Mouse (Mus musculus) G1E (cell line): ENCODE results near the gene Ttll8.

Experiments
- CTCF ChIP-seq: IDR thresholded peaks from 2 replicates; pipeline ENCODE4 v1.5.1; 2012; ENCODE audit warnings: low read depth, low read length, inconsistent platforms, mixed read lengths
- GATA1 ChIP-seq: IDR thresholded peaks from 2 replicates; pipeline ENCODE4 v1.6.1; 2012; ENCODE audit warnings: borderline replicate concordance, low read length, inconsistent platforms, mixed read lengths

DNA sequence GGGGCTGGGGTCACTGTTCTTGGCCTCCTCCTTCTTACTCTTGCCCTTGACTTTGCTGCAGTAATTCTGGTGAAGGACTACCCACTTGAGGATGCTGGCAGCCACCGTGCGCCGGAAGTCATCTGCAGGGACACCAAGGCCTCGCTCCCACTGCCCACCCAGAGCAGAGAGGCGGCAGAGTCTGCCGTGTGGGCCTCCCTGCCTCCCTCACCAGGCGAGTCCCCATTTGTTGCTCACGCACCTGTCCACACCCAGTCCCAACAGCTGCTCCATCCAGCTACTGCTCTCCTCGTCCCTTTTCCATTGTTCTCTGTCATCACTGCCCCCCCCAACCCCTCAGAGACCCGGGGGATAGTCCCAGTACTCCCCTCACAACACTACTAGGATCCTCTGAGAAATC is 21.6 kb downstream of the Ttll8 start:
- TF ChIP-seq GATA1 = no peak
- no peak for TF ChIP-seq CTCF
